Mouse (Mus musculus): ENCODE results near the gene Gm10663. TPM values are rescaled to one million over a fixed set of nuclear protein-coding genes. Genes with fewer than 3 reads are reported as not detected.

Gm10663 gene
- polyA plus RNA-seq, 1 experiment, result not detected

- Histone ChIP-seq H3K4me1 (ENCODE audit: control insufficient read depth) (no peaks in the 10 kb centered on the region), H3K4me3 (replicated peaks) (no peak overlapping the region), H3K36me3 (ENCODE audit: control insufficient read depth) (no peaks in the 10 kb centered on the region), H3K27me3 (ENCODE audit: control insufficient read depth) (no peaks in the 10 kb centered on the region), H3K9me3 (ENCODE audit: control insufficient read depth, low read length) (no peaks in the 10 kb centered on the region)
- TF ChIP-seq TAL1 (IDR thresholded peaks at IDR 0.05; ENCODE audit: low read length) (no peak), GATA1 (IDR thresholded peaks at IDR 0.05; ENCODE audit: low read length) (no peak)
Measured at GRCm38 (mm10) chr8:65047193-65047592, 27.6 kb upstream of the Gm10663 start.

- no peak for TF ChIP-seq TAL1 (IDR thresholded peaks at IDR 0.05; ENCODE audit: low read length)
- TF ChIP-seq GATA1 (IDR thresholded peaks at IDR 0.05; ENCODE audit: low read length), result no peak
- no peaks in the 10 kb centered on the region for H3K27me3 ChIP-seq (ENCODE audit: control insufficient read depth)
- no peak overlapping the region for H3K4me3 ChIP-seq (replicated peaks)
- H3K36me3 ChIP-seq (ENCODE audit: control insufficient read depth), result no peaks in the 10 kb centered on the region
- H3K4me1 ChIP-seq (ENCODE audit: control insufficient read depth), result no peaks in the 10 kb centered on the region
- no peaks in the 10 kb centered on the region for H3K9me3 ChIP-seq (ENCODE audit: control insufficient read depth, low read length)
Measured at GRCm38 (mm10) chr8:65047801-65048200, 27.0 kb upstream of the Gm10663 start.

- Histone ChIP-seq H3K27me3 (ENCODE audit: control insufficient read depth) (no peaks in the 10 kb centered on the region), H3K9me3 (ENCODE audit: control insufficient read depth, low read length) (no peaks in the 10 kb centered on the region), H3K36me3 (ENCODE audit: control insufficient read depth) (no peaks in the 10 kb centered on the region), H3K4me3 (replicated peaks) (no peak overlapping the region), H3K4me1 (ENCODE audit: control insufficient read depth) (no peaks in the 10 kb centered on the region)
- no peak for TF ChIP-seq GATA1 (IDR thresholded peaks at IDR 0.05; ENCODE audit: low read length)
- TF ChIP-seq TAL1 (IDR thresholded peaks at IDR 0.05; ENCODE audit: low read length), result no peak
Measured at GRCm38 (mm10) chr8:65053554-65053953, 21.3 kb upstream of the Gm10663 start.

- no peaks in the 10 kb centered on the region for H3K4me1 ChIP-seq (ENCODE audit: control insufficient read depth)
- H3K9me3 ChIP-seq (ENCODE audit: control insufficient read depth, low read length), result no peaks in the 10 kb centered on the region
- H3K36me3 ChIP-seq (ENCODE audit: control insufficient read depth), result no peaks in the 10 kb centered on the region
- TF ChIP-seq TAL1 (IDR thresholded peaks at IDR 0.05; ENCODE audit: low read length) (no peak), GATA1 (IDR thresholded peaks at IDR 0.05; ENCODE audit: low read length) (no peak)
- no peak overlapping the region for H3K4me3 ChIP-seq (replicated peaks)
- H3K27me3 ChIP-seq (ENCODE audit: control insufficient read depth), result no peaks in the 10 kb centered on the region
Measured at GRCm38 (mm10) chr8:65053968-65054367, 20.9 kb upstream of the Gm10663 start.

GRCm38 (mm10) chr8:65056722-65057121 lies 18.1 kb upstream of the Gm10663 start:
- Histone ChIP-seq H3K27me3 (ENCODE audit: control insufficient read depth) (no peaks in the 10 kb centered on the region), H3K9me3 (ENCODE audit: control insufficient read depth, low read length) (no peaks in the 10 kb centered on the region), H3K36me3 (ENCODE audit: control insufficient read depth) (no peaks in the 10 kb centered on the region), H3K4me3 (replicated peaks) (no peak overlapping the region), H3K4me1 (ENCODE audit: control insufficient read depth) (no peaks in the 10 kb centered on the region)
- no peak for TF ChIP-seq TAL1 (IDR thresholded peaks at IDR 0.05; ENCODE audit: low read length)
- no peak for TF ChIP-seq GATA1 (IDR thresholded peaks at IDR 0.05; ENCODE audit: low read length)

GRCm38 (mm10) chr8:65062195-65062594 lies 12.6 kb upstream of the Gm10663 start:
- no peak for TF ChIP-seq TAL1 (IDR thresholded peaks at IDR 0.05; ENCODE audit: low read length)
- no peak for TF ChIP-seq GATA1 (IDR thresholded peaks at IDR 0.05; ENCODE audit: low read length)
- Histone ChIP-seq H3K9me3 (ENCODE audit: control insufficient read depth, low read length) (no peaks in the 10 kb centered on the region), H3K27me3 (ENCODE audit: control insufficient read depth) (no peaks in the 10 kb centered on the region), H3K4me3 (replicated peaks) (no peak overlapping the region), H3K36me3 (ENCODE audit: control insufficient read depth) (no peaks in the 10 kb centered on the region), H3K4me1 (ENCODE audit: control insufficient read depth) (no peaks in the 10 kb centered on the region)

- Histone ChIP-seq H3K4me3 (replicated peaks) (no peak overlapping the region), H3K9me3 (ENCODE audit: control insufficient read depth, low read length) (no peaks in the 10 kb centered on the region), H3K27me3 (ENCODE audit: control insufficient read depth) (no peaks in the 10 kb centered on the region), H3K36me3 (ENCODE audit: control insufficient read depth) (no peaks in the 10 kb centered on the region), H3K4me1 (ENCODE audit: control insufficient read depth) (no peaks in the 10 kb centered on the region)
- TF ChIP-seq TAL1 (IDR thresholded peaks at IDR 0.05; ENCODE audit: low read length) (no peak), GATA1 (IDR thresholded peaks at IDR 0.05; ENCODE audit: low read length) (no peak)
Measured at GRCm38 (mm10) chr8:65064071-65064470, 10.8 kb upstream of the Gm10663 start.

GRCm38 (mm10) chr8:65065622-65066021 lies 9.2 kb upstream of the Gm10663 start:
- no peak overlapping the region for H3K4me3 ChIP-seq (replicated peaks)
- peaks cover 2% of the 10 kb centered on the region; the same call in 1 of the 2 replicates for H3K9me3 ChIP-seq (ENCODE audit: control insufficient read depth, low read length)
- no peaks in the 10 kb centered on the region for H3K4me1 ChIP-seq (ENCODE audit: control insufficient read depth)
- TF ChIP-seq TAL1 (IDR thresholded peaks at IDR 0.05; ENCODE audit: low read length) (no peak), GATA1 (IDR thresholded peaks at IDR 0.05; ENCODE audit: low read length) (no peak)
- H3K36me3 ChIP-seq (ENCODE audit: control insufficient read depth), result no peaks in the 10 kb centered on the region
- H3K27me3 ChIP-seq (ENCODE audit: control insufficient read depth), result no peaks in the 10 kb centered on the region

GRCm38 (mm10) chr8:65067031-65067430 lies 7.8 kb upstream of the Gm10663 start:
- no peak overlapping the region for H3K4me3 ChIP-seq (replicated peaks)
- no peak for TF ChIP-seq GATA1 (IDR thresholded peaks at IDR 0.05; ENCODE audit: low read length)
- TF ChIP-seq TAL1 (IDR thresholded peaks at IDR 0.05; ENCODE audit: low read length), result no peak
- H3K4me1 ChIP-seq (ENCODE audit: control insufficient read depth), result no peaks in the 10 kb centered on the region
- peaks cover 2% of the 10 kb centered on the region; the same call in 1 of the 2 replicates for H3K9me3 ChIP-seq (ENCODE audit: control insufficient read depth, low read length)
- H3K27me3 ChIP-seq (ENCODE audit: control insufficient read depth), result no peaks in the 10 kb centered on the region
- H3K36me3 ChIP-seq (ENCODE audit: control insufficient read depth), result no peaks in the 10 kb centered on the region
